Mouse (Mus musculus) bone marrow, adult 2 months (tissue): ENCODE data around the gene A530032D15Rik.
"Not testable (repeated sequence)": the region's sequence is repeated elsewhere in the genome, so short reads cannot be mapped to it uniquely, and the experiment has no call there.

Source experiments
- CTCF ChIP-seq: fragments of 200-500 bp; IDR thresholded peaks from 2 replicates; pipeline ENCODE4 v1.5.1; 2011; ENCODE audit warnings: low read length, control low read depth; ENCODE audit not compliant: control insufficient read depth, insufficient read depth
- POLR2A ChIP-seq: fragments of 200-500 bp; IDR thresholded peaks from 2 replicates; pipeline ENCODE4 v1.6.1; 2011; ENCODE audit warnings: low read depth, mild to moderate bottlenecking, control low read depth, low read length, borderline replicate concordance; ENCODE audit not compliant: control insufficient read depth

DNA sequence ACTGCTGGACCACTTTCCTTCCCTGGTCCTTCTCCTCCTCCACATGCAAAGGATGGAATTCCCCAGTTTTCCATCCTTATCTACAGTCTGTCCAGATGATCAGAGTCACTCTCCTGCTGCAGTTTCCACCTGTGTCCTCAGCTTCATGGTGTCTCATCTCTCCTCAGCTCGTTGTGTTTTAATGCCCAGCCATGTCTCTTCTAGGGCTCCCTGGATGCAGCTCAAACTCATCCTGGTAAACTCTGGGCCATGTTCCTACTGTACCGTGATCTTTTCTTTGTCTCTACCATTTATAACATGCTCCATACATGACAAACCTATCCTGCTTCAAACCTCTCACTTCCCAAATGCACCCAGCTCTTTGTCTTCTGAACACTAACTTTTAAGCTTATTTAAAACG lies 38.0 kb downstream of the A530032D15Rik start:
- TF ChIP-seq CTCF, POLR2A: not testable (repeated sequence)
